Mouse (Mus musculus) lung, embryonic 16.5 days (tissue): Measurements from ENCODE around the gene Fbxo34. TPM values are rescaled to one million over a fixed set of nuclear protein-coding genes. Genes with fewer than 3 reads are reported as not detected.

ENCODE experiments used
- ATAC-seq: fragments of 200-750 bp; cut with Nextera tagmentation; 2 replicates; pipeline ENCODE4 v1.8.0; 2017; ENCODE audit warnings: low read depth, mild to moderate bottlenecking, moderate library complexity
- H3K27ac ChIP-seq: fragments of 300-500 bp; sonication (generic); 2 replicates; pipeline ENCODE4 v1.5.1; 2014; ENCODE audit warnings: mild to moderate bottlenecking, control low read depth, low read length
- H3K27me3 ChIP-seq: fragments of 300-500 bp; sonication (generic); 2 replicates; pipeline ENCODE4 v1.6.1; 2014; ENCODE audit warnings: low read depth, low read length, mixed read lengths; ENCODE audit not compliant: control insufficient read depth, insufficient read depth
- H3K36me3 ChIP-seq: fragments of 300-500 bp; sonication (generic); 2 replicates; pipeline ENCODE4 v1.6.1; 2014; ENCODE audit warnings: low read length; ENCODE audit not compliant: control insufficient read depth, insufficient read depth
- H3K4me1 ChIP-seq: fragments of 300-500 bp; sonication (generic); replicated peaks from 2 replicates; pipeline ENCODE4 v1.6.1; 2014; ENCODE audit warnings: low read length, mixed read lengths; ENCODE audit not compliant: control insufficient read depth, insufficient read depth
- H3K4me2 ChIP-seq: fragments of 300-500 bp; sonication (generic); 2 replicates; pipeline ENCODE4 v1.6.1; 2014; ENCODE audit warnings: low read depth, low read length, control low read depth
- H3K4me3 ChIP-seq: fragments of 300-500 bp; sonication (generic); 2 replicates; pipeline ENCODE4 v1.5.1; 2014; ENCODE audit warnings: mild to moderate bottlenecking, low read length, control low read depth
- H3K9ac ChIP-seq: fragments of 300-500 bp; sonication (generic); 2 replicates; pipeline ENCODE4 v1.6.1; 2014; ENCODE audit warnings: low read length, control low read depth
- H3K9me3 ChIP-seq: fragments of 300-500 bp; sonication (generic); 2 replicates; pipeline ENCODE4 v1.6.1; 2016; ENCODE audit warnings: low read length; ENCODE audit not compliant: control insufficient read depth
- WGBS: fragments of 180-500 bp; shearing (Covaris S2); extraction: QIAGEN DNeasy Blood & Tissue Kit; methylation state at CpG from one replicate; pipeline ENCODE4 v1.1.7; 2014; 5-methylcytosine and 5-hydroxymethylcytosine counted together
- polyA plus RNA-seq: library from polyadenylated mRNA; unstranded; fragments of >200 nt; fragmentation: Nextera tagmentation; extraction: Ambion mirVana; gene quantifications from 2 replicates; pipeline ENCODE4 v1.2.1, GENCODE M21; 2015

Gene Fbxo34
- polyA plus RNA-seq, 1 experiment from 2014 or later: 21.3 TPM

DNA sequence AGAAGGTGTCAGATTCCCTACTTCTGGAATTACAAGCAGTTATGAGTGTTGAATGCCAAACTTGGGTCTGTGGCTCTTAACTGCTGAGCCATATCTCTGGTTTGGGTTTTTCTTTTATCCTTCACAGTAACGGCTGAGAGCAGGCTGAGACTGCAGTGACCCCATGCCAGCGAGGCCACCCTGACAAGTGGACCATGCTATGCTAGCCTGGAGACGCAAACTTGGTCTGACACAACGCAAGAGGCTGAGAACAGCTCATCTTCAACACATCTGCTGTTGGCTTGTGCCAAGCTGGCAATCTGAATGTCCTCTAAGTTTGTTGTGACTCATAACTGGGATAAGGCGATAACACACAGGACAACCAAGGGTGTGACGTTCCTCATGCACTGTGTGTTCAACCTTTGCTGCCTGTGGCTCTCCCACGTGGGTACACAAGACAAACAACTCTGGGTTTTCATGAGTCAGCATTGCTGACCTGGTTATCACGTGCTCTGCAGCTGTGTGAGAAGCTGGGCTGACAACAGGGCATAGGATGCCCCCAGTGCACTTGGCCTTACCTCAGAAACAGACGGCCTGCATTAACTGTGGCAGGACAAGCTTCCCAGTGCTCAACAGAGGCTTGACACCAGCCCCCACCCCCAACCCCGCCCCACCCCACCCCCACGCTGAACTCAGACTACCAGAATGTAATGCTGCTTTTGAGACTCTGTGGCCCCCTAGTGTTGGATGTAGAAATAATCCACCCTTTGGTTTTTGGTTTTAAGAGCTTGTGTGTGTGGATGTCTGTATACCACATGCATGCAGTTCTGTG lies 83.3 kb downstream of the Fbxo34 start:
- no peak overlapping the region for H3K9ac ChIP-seq
- H3K4me3 ChIP-seq: no peak overlapping the region
- H3K4me2 ChIP-seq: peak overlapping the region; percentile 34
- H3K27me3 ChIP-seq: no peaks in the 10 kb centered on the region
- H3K36me3 ChIP-seq: 0 out of 2 replicates have a peak, but pooled peaks cover 2% of the 10 kb centered on the region
- H3K9me3 ChIP-seq: no peaks in the 10 kb centered on the region
- 25% methylated on average over 11 of the region's 11 CpGs for WGBS
- peak; percentile 81 for ATAC-seq
- peak overlapping the region; percentile 33; the same call in 1 of the 2 replicates for H3K27ac ChIP-seq
- H3K4me1 ChIP-seq: peaks cover 10% of the 10 kb centered on the region

DNA sequence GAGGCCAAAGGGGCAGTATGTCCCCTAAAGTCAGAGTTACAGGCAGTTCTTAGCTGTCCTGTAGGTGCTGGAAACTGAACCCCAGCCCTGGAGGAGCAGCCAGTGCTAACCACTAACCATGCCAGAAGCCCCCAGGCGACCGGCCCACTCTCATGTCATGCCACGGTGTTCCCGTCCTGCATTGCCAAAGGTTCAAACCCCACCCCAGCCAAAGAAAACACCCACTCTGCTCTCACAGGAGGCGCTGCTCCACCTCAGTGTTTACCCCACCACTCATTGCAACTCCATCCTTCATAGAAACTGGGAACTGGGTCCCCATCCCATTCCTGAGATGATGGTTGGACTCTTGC lies 83.9 kb downstream of the Fbxo34 start:
- peak; percentile 9; the same call in 1 of the 2 replicates for ATAC-seq
- Histone ChIP-seq H3K27me3 (no peaks in the 10 kb centered on the region), H3K9ac (no peak overlapping the region), H3K4me2 (no peak overlapping the region), H3K4me1 (peaks cover 10% of the 10 kb centered on the region), H3K9me3 (no peaks in the 10 kb centered on the region), H3K4me3 (no peak overlapping the region), H3K27ac (no peak overlapping the region), H3K36me3 (0 out of 2 replicates have a peak, but pooled peaks cover 2% of the 10 kb centered on the region)
- 81% methylated on average over 5 of the region's 5 CpGs for WGBS

DNA sequence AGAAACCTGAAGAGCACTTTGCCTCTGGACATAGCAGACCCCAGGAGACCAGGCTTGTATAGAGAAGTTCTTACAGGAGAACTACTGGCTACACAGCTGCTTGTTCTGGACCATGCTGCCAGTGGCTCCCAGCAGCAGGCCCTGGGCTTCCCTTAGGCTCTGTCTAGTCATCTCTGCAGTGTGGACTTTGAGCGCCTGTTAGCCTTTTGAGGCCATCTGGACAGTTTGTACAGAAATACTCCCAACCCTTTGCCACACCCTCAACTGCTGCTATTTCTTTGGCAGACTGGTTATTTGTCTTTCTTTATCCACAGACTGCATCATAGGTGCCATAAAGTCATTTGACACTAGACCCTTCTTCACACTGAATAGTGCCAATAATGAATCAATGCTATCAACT lies 84.9 kb downstream of the Fbxo34 start:
- 0 out of 2 replicates have a peak, but pooled peaks cover 2% of the 10 kb centered on the region for H3K36me3 ChIP-seq
- H3K9ac ChIP-seq: no peak overlapping the region
- no peaks in the 10 kb centered on the region for H3K9me3 ChIP-seq
- WGBS: 89% methylated on average over 1 of the region's 1 CpGs
- H3K27me3 ChIP-seq: no peaks in the 10 kb centered on the region
- no peak for ATAC-seq
- H3K4me3 ChIP-seq: no peak overlapping the region
- H3K4me1 ChIP-seq: peaks cover 10% of the 10 kb centered on the region
- H3K4me2 ChIP-seq: no peak overlapping the region
- H3K27ac ChIP-seq: no peak overlapping the region

DNA sequence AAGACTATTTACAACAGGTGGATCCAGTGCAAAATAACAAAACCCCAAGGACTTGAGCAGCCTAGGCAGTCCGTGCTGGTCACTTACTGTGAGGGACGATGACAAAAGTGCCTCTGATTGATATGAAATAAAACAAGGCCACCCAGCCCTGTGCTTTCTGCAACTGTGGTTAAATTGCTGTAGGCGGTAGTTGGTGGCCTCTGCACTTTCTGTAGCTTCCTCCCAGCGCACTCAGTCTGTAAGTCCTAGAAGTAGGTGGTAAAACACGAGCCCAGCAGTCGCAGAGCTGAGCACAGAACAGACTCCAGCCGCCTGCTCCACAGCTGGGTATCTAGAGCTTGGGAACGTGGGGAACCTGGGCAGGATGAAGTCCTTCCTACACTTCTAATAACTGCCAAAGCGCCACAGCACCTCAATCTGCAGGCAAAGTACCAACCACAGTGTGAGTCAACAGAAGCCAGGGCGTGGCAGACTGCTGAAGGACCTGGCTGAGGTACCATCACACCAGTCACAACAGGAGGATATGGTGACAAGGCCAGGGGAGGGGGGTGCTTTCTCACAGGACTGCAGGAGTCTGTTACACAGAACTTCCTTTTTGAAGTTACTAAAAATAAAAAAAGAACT lies 91.2 kb downstream of the Fbxo34 start:
- Histone ChIP-seq H3K4me2 (no peak overlapping the region), H3K27me3 (no peaks in the 10 kb centered on the region), H3K9me3 (no peaks in the 10 kb centered on the region), H3K27ac (no peak overlapping the region), H3K36me3 (peaks cover 33% of the 10 kb centered on the region), H3K9ac (no peak overlapping the region), H3K4me3 (no peak overlapping the region), H3K4me1 (no peaks in the 10 kb centered on the region)
- no peak for ATAC-seq
- WGBS: 82% methylated on average over 10 of the region's 10 CpGs

DNA sequence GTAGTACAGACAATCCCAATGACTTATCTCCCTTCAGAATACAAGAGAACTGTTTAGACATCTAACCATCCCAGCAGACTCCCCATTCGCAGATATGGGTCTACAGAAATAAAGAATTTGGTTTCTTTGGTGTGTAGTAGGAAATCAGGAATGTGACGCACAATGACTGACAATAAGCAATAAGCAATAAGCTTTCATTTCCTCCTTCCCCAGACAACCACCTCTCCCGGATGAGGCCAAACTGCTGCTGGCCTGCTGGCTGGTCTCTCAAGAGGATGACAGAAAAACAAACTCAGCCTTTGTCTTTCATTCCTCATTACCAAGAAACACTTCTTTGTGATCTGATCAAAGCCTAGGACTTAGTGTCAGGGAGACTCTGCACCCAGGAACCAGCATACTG lies 92.1 kb downstream of the Fbxo34 start:
- Histone ChIP-seq H3K4me3 (no peak overlapping the region), H3K36me3 (peaks cover 38% of the 10 kb centered on the region), H3K9ac (no peak overlapping the region), H3K9me3 (no peaks in the 10 kb centered on the region), H3K4me2 (no peak overlapping the region), H3K27me3 (no peaks in the 10 kb centered on the region), H3K4me1 (no peaks in the 10 kb centered on the region), H3K27ac (no peak overlapping the region)
- 82% methylated on average over 3 of the region's 3 CpGs for WGBS
- no peak for ATAC-seq

DNA sequence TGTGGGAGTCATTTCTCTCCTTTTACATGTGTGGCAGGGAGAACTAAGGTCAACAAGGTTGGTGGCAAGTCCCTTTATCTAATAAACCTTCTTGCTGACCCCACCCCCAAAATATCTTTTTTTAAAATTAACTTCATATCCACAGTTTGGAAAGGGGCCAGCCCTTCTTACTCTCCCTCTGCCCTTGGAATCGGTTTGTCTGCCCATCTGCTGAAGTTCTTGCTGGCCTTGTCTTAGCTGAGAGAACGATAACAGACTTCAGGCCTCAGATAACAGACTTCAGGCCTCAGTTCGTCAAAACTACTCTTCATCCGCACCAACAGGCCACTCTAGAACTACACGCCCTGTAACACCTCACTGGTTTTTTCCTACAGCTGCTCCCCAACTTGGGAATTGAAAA lies 94.1 kb downstream of the Fbxo34 start:
- 66% methylated on average over 5 of the region's 5 CpGs for WGBS

DNA sequence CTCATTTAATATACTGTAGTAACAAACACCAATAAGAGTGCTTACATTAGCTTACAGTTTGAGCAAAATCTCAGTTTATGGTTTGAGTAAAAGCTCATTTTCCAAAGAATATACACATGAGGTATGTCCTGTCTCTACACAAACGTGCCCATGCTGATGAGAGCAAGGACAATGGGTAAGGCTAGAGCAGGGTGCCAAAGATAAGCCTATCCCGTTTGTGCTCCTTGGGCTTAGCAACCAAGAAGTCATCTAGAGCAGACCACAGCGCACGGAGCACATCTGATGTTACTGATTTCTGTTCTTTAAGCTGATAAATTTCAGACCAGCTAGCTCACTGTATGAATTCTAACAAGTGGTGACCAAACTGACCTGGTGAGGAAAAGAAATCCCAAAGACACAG lies 94.7 kb downstream of the Fbxo34 start:
- Histone ChIP-seq H3K27ac (no peak overlapping the region), H3K9me3 (no peaks in the 10 kb centered on the region), H3K9ac (no peak overlapping the region), H3K4me3 (no peak overlapping the region), H3K36me3 (peaks cover 53% of the 10 kb centered on the region), H3K27me3 (no peaks in the 10 kb centered on the region), H3K4me1 (no peaks in the 10 kb centered on the region), H3K4me2 (no peak overlapping the region)
- no peak for ATAC-seq
- 90% methylated on average over 4 of the region's 4 CpGs for WGBS

More for the DNA sequence above, 94.1 kb downstream of the Fbxo34 start:
- Histone ChIP-seq H3K4me2 (no peak overlapping the region), H3K36me3 (peaks cover 53% of the 10 kb centered on the region), H3K27me3 (no peaks in the 10 kb centered on the region), H3K4me3 (no peak overlapping the region), H3K27ac (no peak overlapping the region), H3K4me1 (no peaks in the 10 kb centered on the region), H3K9ac (no peak overlapping the region), H3K9me3 (no peaks in the 10 kb centered on the region)
- ATAC-seq: no peak

DNA sequence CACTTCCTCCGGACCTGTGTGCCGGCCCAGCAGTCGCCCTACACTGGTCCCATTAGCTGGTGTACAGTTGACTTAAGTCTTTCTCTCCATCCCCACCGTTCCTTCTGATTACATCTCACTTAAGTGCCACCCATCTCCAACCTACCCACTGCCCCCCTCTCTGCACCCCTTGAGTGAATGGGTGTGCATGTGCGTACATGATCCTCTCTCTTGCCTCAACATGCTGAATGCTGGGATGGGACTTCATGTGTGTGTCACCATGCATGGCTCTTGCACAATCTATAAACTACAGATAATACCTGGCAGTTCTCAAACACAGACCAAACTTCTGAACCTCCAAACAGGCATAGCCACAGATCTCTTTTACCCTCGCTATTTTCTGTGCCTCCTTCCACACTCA lies 101.4 kb downstream of the Fbxo34 start:
- H3K4me2 ChIP-seq: no peak overlapping the region
- H3K27ac ChIP-seq: no peak overlapping the region
- ATAC-seq: no peak
- H3K9me3 ChIP-seq: no peaks in the 10 kb centered on the region
- H3K27me3 ChIP-seq: no peaks in the 10 kb centered on the region
- no peaks in the 10 kb centered on the region for H3K4me1 ChIP-seq
- H3K9ac ChIP-seq: no peak overlapping the region
- WGBS: 92% methylated on average over 6 of the region's 6 CpGs
- peaks cover 28% of the 10 kb centered on the region for H3K36me3 ChIP-seq
- H3K4me3 ChIP-seq: no peak overlapping the region

DNA sequence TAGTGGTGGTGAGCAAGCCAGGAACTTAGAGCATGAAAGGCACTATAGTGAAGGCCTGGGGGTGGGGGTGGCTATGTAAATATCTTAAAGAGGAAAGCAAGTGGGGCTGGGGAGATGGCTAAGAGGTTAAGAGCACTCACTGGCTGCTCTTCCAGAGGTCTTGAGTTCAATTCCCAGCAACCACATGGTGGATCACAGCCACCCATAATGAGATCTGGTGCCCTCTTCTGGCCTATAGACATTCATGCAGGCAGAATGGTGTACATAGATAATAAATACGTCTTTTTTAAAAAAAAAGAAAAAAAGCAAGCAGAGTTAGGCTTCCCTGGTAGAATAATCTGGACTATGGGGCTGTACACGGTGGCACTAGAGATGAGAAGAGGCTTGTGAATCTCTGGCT lies 103.2 kb downstream of the Fbxo34 start:
- no peaks in the 10 kb centered on the region for H3K27me3 ChIP-seq
- 92% methylated on average over 2 of the region's 2 CpGs for WGBS
- no peaks in the 10 kb centered on the region for H3K9me3 ChIP-seq
- no peak overlapping the region for H3K9ac ChIP-seq
- peaks cover 14% of the 10 kb centered on the region for H3K36me3 ChIP-seq
- no peaks in the 10 kb centered on the region for H3K4me1 ChIP-seq
- H3K4me3 ChIP-seq: no peak overlapping the region
- H3K4me2 ChIP-seq: no peak overlapping the region
- H3K27ac ChIP-seq: no peak overlapping the region
- ATAC-seq: no peak
